Mouse (Mus musculus) heart, postnatal 10 days (tissue): ENCODE measurements around the gene Prickle1. TPM values are rescaled to one million over a fixed set of nuclear protein-coding genes. Genes with fewer than 3 reads are reported as not detected.
A peak's percentile ranks its signal among the peaks of the same experiment; 100 is the strongest.

Experiments used
- DNase-seq, 2 experiments: peaks; one replicate each; pipeline ENCODE4 v3.0.0; 2021
- intact Hi-C: fragments of 180-260 bp; cut with DNase I; formaldehyde crosslinking; loops from one replicate; pipeline ENCODE4 v1.15.1; 2025
- total RNA-seq, 2 experiments: library from RNA; stranded (reverse); gene quantifications; 2 replicates each; pipeline ENCODE4 v1.2.3; 2021

The Prickle1 gene
- total RNA-seq, 2 experiments from 2014 or later: 24.1 to 36.4 TPM

DNA sequence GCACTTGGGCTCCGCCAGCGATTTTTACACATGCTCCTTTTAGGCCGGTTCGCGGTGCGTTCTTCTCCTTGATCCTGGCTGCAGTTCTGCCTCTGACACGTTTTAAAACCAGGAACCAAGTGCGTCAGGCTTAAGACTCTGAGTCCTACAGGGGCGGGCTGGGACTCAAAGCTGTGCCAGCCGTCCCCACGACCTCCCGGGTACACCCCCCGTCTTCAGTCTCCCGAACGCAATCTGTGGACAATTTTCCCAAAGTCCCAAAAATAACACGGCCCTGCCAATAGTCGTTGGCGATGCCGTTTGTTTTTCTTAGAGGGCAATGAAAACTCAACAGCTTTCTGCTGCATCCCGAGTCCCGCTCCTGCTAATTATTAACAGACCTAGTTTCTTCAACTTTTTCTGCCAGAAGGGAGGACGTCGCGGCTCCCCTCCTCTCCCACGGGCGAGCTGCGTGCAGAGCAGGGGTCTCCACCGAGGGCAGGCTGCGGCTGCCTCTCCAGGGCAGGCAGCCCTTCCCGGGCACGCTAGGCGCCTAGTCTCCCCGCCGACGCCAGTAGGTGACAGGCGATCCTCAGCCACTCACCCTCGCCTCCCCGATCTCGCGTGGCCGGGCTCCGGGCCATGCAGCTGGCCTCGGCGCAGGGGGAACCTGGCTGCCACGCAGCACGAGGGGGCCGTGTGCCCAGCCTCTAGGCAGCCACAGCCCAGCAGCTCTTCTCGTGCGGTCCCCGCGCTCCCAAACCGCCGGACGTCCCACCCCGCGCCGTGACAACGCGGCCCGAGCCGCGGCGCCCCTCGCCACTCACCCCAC lies 598 bp downstream of the Prickle1 start:
- DNase-seq: peak; percentile 63 to 75
- intact Hi-C loops: loop anchor here (2.0 to 5.0 kb wide), 3 partner anchors 104 to 618 kb away; no protein-coding TSS in a partner anchor

DNA sequence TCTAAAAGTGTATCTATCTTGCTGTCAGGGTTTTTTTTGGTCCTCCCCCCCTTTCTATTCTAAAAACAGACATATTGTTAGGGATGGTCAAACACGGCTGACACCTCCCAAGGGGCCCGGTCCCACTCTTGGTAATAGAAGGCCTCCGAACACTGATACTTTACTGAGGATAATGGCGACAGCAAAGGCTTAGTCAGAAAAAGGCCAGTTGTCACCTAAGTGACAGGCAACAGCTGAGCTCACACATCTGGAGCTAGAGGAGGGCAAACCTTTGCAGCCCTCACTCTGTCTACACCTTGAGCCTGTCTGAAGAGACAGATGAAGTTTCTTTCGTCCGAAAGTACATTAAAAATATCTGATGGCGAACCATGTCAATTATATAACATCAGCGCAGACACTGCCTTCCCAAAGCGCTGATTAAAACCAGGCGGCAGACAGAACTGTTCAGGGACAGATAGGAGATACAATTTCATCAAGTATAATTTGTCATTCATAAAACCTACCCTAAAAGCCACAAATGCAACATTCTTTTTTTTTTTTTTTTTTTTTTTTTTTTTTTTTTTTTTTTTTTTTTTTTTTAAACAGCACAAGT lies 1.3 kb downstream of the Prickle1 start:
- intact Hi-C loops: loop anchor here (2.0 to 5.0 kb wide), 3 partner anchors 104 to 618 kb away; no protein-coding TSS in a partner anchor
- DNase-seq: peak; percentile 18 to 28

DNA sequence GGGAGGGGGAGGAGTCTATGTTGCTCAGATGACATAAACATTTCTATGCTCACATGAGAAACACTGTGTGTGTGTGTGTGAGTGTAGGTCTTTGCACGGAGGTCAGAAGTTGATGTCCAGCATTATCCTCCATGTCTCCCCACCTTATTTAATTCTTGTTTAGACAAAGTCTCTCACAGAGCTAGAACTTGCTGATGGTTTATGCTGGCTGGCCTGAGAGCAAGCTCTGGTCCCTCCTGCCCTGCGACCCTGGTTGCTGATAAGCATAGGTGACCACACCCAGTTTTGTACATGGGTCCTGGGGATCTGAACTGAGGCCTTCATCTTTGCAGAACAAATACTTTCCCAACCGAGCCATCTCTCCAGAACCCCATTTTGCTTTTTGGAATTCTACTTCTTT lies 3.1 kb downstream of the Prickle1 start:
- no peak for DNase-seq
- intact Hi-C loops: loop anchor here (1.0 to 5.0 kb wide), 3 partner anchors 230 to 616 kb away; no protein-coding TSS in a partner anchor

DNA sequence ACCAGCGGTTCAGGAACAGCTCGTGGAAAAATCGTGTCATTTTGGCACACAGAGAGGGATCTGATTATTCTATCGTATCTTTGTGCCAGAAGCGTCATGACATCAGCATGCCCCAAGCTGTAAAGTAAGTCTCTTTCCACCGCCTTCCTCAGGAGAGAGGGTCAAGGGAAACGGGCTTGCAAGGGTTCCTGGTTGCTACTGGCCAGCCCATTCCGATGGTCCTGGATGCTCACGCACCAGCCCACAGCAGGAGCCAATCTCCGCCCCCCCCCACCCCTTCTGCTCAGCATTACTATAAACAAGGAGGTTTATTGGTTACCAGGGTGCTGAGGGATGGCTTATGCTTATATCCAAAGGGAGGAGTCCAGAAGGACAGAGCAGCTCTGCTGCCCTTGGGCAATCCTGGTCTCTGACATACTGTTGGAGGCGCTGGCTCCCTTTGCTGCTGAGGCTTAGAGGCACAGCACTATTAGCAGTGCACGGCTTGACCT lies 3.8 kb downstream of the Prickle1 start:
- intact Hi-C loops: loop anchor here (1.0 to 5.0 kb wide), 3 partner anchors 230 to 616 kb away; no protein-coding TSS in a partner anchor
- DNase-seq: peak; percentile 53 to 60

DNA sequence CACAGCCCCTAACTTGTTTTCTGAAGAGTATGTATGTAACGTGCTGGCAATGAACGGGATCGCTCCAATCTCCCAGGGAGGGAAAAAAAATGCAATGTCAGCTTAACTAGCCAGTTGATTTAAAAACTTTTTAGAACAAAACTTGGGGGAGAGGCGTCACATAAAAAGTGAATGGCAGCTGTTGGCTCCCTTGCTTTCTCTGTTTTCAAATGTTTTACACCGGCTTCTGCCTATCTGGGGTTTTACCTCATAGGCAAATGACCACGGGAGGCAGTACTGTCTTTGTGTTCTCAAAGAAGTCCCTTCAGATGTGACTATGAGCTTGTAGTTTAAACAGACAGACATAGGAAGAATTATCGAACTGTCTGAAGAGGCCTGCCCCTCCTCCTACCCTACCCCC lies 4.3 kb downstream of the Prickle1 start:
- peak in 1 of 2 experiments; percentile 39 for DNase-seq
- intact Hi-C loops: loop anchor here (5.0 kb wide), 1 partner anchor 231 kb away; no protein-coding TSS in a partner anchor

DNA sequence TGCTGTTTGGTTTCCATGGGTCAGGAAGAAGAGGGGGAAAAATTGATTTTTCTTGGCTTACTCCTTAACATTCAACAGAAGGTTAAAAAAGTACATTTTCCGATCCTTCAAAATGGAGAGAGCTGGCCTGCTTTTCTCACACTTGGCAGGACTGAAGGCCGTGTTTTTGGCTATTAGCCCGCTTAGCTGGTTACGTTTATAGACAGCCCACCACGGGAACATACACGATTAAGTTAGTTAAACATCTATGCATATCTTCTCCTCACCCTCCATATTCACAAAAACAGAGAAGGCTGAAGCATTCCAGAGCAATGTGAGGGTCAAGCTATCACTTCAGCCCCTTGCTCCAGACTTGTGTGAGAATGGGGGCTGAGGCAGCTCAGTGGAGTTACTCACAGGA lies 7.3 kb downstream of the Prickle1 start:
- peak in 1 of 2 experiments; percentile 21 for DNase-seq
- intact Hi-C loops: no loop called here

DNA sequence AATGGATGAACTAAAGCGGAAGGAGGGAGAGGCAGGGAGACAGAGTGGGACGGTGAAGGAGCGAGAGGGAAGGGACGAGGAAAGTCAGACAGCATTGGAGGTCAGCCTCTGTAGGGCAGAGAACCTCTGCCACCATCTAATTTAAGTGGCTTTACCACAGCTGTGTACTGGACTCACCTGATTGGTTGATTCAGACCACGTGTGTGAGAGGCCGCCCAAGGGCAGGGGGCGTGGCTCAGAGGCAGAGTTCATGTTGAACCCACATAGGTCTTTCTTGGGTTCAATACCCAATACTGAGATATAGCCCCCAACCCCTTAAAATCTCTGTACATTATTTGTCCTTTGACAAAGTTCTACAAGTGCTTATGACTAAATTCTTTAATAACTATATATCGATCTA lies 8.0 kb downstream of the Prickle1 start:
- intact Hi-C loops: no loop called here
- no peak for DNase-seq

DNA sequence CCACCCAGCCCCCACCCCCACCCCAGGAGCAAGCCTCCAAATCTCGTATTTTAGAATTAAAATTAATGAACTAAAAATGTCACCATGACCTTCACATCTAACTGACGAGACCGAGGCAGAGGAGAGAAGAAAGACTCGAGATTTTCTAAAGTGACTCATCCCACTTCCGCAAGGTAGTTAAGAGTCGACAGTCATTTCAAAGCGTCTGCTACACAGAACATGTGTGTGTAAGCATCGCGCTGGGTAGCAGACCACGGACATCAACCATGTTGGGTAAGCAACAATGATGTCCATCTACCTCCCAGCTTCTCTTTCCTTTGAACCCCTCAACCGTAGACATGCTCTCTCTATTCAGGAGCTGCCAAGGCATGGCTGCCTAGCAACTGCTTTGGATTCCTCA lies 12.6 kb downstream of the Prickle1 start:
- intact Hi-C loops: no loop called here
- DNase-seq: no peak

DNA sequence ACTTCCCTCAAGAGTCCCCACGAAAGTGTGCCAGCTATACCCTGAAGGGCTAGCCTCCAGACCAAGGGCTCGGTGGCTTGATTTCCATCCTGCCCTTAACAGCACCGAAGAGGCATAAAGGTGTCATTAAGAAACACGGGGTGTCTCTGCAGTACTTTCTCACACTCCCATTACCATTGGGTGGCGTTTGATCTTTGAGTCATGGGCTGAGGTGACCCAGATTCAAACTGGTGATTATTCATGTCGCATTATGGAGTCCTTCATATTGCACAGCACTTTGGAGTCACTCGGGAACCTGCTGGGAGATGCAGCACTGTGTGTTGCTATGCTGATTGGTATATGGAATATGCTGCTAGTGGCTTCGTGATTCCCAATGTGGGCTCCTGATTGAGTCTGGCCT lies 14.0 kb downstream of the Prickle1 start:
- intact Hi-C loops: no loop called here
- no peak for DNase-seq

DNA sequence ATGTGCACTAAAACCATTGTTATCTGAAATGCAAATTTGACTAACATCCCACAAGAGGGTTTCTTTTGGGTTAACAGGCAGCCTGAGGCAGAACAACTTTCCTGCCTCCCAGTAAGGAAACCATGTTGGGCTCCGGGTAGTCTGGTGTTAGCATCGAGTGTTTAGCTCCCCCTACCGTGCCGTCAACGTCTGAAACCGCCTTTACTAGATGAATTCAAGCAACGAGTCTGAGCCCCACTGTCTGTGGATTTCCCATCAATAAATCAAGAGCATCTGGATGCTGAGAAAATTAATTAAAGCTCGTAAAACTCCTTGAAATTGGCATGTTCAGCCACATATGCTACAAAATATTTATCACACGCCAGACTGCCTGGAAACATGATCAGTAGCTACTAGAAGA lies 15.8 kb downstream of the Prickle1 start:
- no peak for DNase-seq
- intact Hi-C loops: loop anchor here (5.0 kb wide), 2 partner anchors 143 to 397 kb away; no protein-coding TSS in a partner anchor

DNA sequence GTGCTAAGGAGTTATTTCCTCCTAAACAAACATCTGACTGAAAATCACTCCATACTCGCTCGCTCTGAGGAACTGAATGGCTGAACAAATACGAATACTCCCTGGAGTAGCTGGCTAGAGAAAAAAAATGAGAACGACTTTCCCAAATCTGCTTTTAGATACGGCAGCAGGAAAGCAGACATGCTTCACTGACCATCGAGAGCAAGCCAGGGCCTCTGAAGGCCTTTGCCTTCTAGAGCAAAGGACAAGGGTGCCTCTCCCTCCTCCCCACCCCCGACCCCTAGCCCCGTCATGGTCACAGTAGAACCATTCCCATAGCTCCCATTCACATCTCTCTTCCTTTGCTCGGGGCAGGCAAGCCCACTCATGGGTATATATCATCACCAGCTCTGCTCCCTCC lies 16.6 kb downstream of the Prickle1 start:
- no peak for DNase-seq
- intact Hi-C loops: loop anchor here (5.0 kb wide), 2 partner anchors 142 to 398 kb away; no protein-coding TSS in a partner anchor

DNA sequence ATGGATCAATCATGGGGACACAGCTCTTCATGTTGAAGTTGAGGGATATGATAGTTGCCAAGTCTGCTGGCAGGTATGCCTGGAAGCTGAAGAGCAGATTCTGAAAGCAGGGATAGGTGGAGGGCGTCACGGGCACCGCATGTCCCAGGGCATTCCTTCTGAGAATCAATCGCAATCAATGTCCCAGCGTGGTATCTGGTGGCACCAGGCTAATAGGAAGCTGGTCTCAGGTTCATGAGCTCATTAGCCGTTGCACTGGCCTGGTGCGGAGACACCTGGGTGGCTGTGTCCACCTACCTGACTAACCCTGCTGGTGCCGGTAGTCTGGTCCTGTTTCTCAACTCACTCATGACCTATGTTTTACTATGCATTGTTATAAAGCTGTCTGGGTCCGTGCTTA lies 19.3 kb downstream of the Prickle1 start:
- DNase-seq: no peak
- intact Hi-C loops: loop anchor here (1.0 to 5.0 kb wide), 5 partner anchors 57 to 638 kb away; no protein-coding TSS in a partner anchor

DNA sequence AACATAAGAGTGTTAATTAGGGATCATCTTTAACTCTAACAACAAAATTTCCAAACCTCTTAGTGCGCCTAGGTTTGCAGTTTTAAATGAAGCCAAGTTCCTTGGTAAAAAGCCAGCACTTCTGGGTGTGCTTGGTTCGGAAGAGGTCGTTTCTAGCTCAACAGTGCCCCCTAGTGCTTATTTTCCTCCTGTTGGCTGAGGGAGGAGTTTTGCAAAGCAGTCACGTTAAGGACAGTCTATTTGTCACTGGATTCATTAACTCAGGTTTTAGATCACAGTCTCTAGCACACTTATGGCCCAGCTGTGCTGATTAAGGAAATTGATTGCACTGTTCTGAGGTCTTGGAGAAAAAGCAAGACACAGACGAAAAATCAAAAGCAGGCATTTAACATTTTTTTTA lies 19.8 kb downstream of the Prickle1 start:
- peak; percentile 91 to 96 for DNase-seq
- intact Hi-C loops: loop anchor here (1.0 to 5.0 kb wide), 5 partner anchors 57 to 639 kb away; no protein-coding TSS in a partner anchor

DNA sequence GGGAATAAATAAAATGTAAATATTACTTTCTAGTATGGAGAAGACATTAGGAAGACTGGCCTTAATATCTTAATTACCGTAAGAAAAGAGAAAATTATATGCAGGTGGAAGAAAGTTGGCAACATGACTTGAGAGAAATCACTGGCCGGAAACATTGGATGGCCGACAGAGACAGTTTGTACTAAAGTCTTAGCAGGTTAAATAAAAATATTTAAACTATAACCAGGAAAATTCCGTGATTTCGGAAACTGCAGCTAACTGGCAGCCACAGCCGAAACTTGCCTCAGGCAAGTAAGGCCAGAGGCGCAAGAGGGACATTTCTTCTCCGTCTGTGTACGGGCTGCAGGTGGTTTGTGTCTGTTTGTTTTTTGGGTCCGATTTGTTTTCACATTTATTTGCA lies 22.8 kb downstream of the Prickle1 start:
- DNase-seq: no peak
- intact Hi-C loops: no loop called here

DNA sequence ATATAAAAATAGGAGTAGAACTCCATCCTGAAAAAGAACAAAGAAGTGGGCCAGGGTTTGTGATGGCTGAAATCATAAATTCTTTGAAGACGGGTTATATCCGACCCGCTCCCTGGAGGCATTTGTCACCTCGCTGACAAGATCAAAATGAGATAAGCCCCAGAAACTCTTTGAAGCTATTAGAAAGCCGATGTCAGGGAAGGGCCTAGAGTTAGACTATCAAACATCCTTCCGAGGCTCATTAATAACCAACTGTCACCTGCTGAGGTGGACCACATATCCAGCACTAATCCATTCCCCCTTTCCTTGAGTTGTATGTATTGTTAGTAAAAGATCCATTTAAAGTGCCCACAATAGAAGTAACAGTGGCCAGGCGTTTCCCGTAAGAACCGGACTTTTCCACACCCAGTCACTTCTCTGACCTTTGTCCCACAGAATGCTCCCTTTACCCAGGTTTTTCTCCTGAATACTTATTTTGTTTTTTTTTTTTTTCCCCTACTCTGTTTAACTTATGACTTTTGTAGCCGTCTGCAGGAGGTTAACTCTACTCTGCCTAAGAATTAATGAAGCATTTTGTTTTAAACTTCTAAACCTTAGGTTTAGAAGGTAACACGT lies 24.7 kb downstream of the Prickle1 start:
- DNase-seq: no peak
- intact Hi-C loops: no loop called here

DNA sequence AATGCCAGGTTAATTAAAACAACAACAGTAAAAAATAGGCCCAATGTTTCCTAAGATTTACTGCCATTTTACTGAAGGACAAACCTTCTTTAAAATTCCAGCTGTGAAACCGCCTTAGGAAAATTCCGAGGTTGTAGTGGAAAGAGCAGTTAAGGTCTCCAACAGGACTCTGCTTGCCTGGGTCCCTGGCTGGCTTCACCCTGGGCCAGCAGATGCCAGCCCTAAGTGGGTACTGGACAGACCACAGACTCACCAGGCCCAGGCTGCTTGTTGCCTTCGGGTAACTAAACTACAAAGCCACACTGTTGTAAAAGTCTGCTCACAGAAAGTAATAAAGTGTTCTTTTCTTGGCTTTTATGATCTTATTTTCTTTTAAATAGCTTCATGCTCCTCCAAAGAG lies 26.8 kb downstream of the Prickle1 start:
- intact Hi-C loops: no loop called here
- DNase-seq: no peak

DNA sequence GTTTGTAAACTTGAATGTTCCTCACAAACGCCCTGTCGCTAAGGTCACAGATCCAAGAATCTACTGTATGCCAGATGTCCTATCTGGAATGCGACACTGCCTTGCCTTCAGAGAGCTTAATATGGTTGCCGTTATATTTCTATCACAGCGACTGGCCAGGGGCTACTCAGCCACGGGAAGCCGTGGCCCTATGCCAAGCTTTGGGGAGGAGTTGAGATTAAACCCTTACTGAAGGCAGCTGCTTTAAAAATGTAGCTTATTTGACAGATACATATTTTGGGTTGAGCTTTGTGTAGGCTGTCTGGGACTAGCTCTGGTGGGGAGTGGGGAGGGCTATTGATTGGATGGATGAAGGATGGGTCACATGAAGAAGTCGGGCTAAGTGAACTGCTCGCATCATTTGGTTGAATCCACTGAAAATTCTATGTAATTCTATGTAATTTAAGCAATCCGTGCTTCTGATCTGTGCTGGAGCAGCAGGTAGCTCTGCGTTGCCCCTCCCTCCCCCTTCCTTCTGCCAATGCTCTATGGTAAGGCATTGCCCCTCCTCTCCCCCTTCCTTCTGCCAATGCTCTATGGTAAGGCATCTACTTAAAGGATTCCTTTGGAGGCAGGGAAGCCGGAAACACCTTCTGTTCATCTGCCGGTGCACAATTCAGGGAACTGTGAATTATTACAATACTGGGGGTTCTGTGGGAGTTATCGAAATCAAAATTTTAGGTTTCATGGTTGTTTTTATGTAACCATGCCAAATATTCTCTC lies 28.0 kb downstream of the Prickle1 start:
- peak; percentile 74 to 78 for DNase-seq
- intact Hi-C loops: no loop called here

DNA sequence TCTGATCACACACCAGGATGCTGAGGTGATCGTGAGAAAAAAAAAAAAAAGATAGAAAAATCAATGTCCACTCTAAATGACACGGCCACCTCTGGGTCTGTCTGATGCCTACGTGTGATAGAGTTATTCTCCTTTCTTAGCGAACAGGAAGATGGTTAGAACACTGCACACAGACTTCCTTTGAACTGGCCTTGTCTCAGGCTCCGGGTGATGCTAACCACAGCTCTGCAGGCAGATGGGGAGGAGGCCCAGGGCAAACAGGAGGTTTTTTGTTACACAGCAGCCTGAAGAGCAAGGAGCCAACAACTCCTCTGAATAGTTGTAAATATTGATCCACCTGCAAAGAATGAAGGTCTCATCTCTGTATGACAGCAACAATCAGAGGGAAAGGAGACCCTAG lies 32.2 kb downstream of the Prickle1 start:
- intact Hi-C loops: no loop called here
- no peak for DNase-seq

DNA sequence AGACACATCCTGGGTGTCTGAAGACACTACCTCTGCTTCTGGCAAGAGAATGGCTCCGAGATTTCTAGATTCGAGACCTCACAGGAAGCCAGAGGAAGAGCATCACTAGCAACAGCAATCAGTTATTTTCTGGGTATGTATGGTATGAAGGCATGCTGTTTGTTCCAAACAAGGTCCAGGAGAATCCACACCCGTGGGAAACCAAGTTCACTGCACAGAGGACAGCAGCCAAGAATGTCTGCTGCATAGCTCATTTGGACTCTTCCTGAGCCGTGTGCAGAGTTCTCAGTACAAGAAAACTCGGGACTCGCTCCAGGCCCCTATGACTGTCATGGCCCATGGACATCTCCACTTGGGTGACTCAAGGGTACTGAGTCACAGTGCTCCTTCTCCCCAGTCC lies 34.2 kb downstream of the Prickle1 start:
- intact Hi-C loops: no loop called here
- no peak for DNase-seq

DNA sequence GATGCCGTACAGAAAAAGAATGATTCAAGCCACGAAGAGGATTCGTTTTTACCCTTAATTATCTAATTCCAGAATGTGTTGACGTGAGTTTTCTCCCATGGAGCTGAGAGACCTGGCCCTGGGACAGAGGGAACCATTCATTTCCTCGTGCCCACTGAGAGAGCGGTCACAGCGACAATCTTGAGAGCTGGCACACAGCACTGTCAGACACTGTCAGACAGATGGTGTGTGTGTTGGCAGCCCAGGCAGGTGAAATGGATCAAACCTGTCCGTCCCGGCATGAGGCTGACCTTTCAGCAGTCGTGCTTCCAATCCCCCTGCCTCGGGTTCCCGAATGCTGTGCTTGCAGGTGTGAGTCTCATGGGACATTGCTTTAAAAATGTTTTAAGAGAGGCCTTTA lies 37.3 kb downstream of the Prickle1 start:
- intact Hi-C loops: no loop called here
- no peak for DNase-seq
